In genomic region chr4:95638063-95638462, GRCm38 (mm10) we compare ENCODE assay signal across 16 mouse cellular contexts.
DNase-seq lines count a peak whose midpoint lies in the region; ATAC-seq and TF ChIP-seq lines count a peak whose summit lies in the region.
"Had no signal": no experiment of that assay in that cellular context is flagged by ENCODE, and none has a peak within 500 bp of the region (broad histone marks: within the 10 kb centered on the region; RNA-seq: fewer than 3 reads in every experiment).

No protein-coding gene starts in this region.

- ATAC-seq in forebrain, embryonic 16.5 days, result no peak
- ATAC-seq in forebrain, embryonic 12.5 days (ENCODE audit: low FRiP score), result no peak
- ATAC-seq in intestine, embryonic 14.5 days (replicated peaks; ENCODE audit: low FRiP score, low TSS enrichment, low read depth), result no peak
- ATAC-seq in intestine, postnatal 0 days, result no peak
- ATAC-seq in embryonic facial prominence, embryonic 15.5 days (ENCODE audit: insufficient number of reproducible peaks, low FRiP score, low TSS enrichment, low read depth), result no peak
- no peak for ATAC-seq in stomach, embryonic 14.5 days (ENCODE audit: insufficient number of reproducible peaks, insufficient read depth, low FRiP score, low read depth)
- ATAC-seq: midbrain, embryonic 15.5 days; Patski had no signal

- H3K4me3 ChIP-seq in forebrain, embryonic 16.5 days (replicated peaks; ENCODE audit: low read length), result no peak overlapping the region
- no peak overlapping the region for H3K4me3 ChIP-seq in forebrain, embryonic 12.5 days (replicated peaks)
- H3K4me3 ChIP-seq in intestine, embryonic 14.5 days (ENCODE audit: low read depth, low read length), result no peak overlapping the region
- no peak overlapping the region for H3K4me3 ChIP-seq in intestine, postnatal 0 days (ENCODE audit: low read depth, low read length)
- no peak overlapping the region for H3K4me3 ChIP-seq in embryonic facial prominence, embryonic 15.5 days (replicated peaks)
- no peak overlapping the region for H3K4me3 ChIP-seq in stomach, embryonic 14.5 days (ENCODE audit: low read depth, low read length)
- H3K4me3 ChIP-seq: limb, embryonic 12.5 days; midbrain, embryonic 15.5 days had no signal

- H3K27me3 ChIP-seq in forebrain, embryonic 16.5 days (replicated peaks; ENCODE audit: control insufficient read depth, insufficient read depth, low read length), result no peaks in the 10 kb centered on the region
- no peaks in the 10 kb centered on the region for H3K27me3 ChIP-seq in forebrain, embryonic 12.5 days
- H3K27me3 ChIP-seq in intestine, embryonic 14.5 days (replicated peaks; ENCODE audit: control insufficient read depth, insufficient read depth, low read length), result no peaks in the 10 kb centered on the region
- H3K27me3 ChIP-seq in intestine, postnatal 0 days (replicated peaks; ENCODE audit: control insufficient read depth, insufficient read depth, low read length), result no peaks in the 10 kb centered on the region
- H3K27me3 ChIP-seq in embryonic facial prominence, embryonic 15.5 days, result no peaks in the 10 kb centered on the region
- H3K27me3 ChIP-seq in stomach, embryonic 14.5 days (ENCODE audit: control insufficient read depth, insufficient read depth, low read length), result no peaks in the 10 kb centered on the region
- H3K27me3 ChIP-seq: limb, embryonic 12.5 days; midbrain, embryonic 15.5 days; Patski had no signal

- DNase-seq in intestine, embryonic 14.5 days (ENCODE audit: low spot score), result no peak
- no peak for DNase-seq in B cell, adult 2 months
- DNase-seq: embryo, embryonic 11 days; heart, postnatal 14 days; kidney, adult 9 months; layer of hippocampus, adult 9-11 months; right cerebral cortex, postnatal 25 days; thymus, postnatal 4 days had no signal

- H3K27ac ChIP-seq in forebrain, embryonic 16.5 days (ENCODE audit: low read length), result peak overlapping the region; percentile 43
- no peak overlapping the region for H3K27ac ChIP-seq in forebrain, embryonic 12.5 days
- peak overlapping the region; percentile 71 for H3K27ac ChIP-seq in intestine, embryonic 14.5 days (ENCODE audit: low read depth)
- H3K27ac ChIP-seq in intestine, postnatal 0 days (ENCODE audit: low read depth, low read length), result no peak overlapping the region
- peak overlapping the region; percentile 88 for H3K27ac ChIP-seq in embryonic facial prominence, embryonic 15.5 days (replicated peaks)
- H3K27ac ChIP-seq in stomach, embryonic 14.5 days (ENCODE audit: low read length), result peak overlapping the region; percentile 77; the same call in 1 of the 2 replicates
- H3K27ac ChIP-seq: midbrain, embryonic 15.5 days had no signal

- no peaks in the 10 kb centered on the region for H3K9me3 ChIP-seq in forebrain, embryonic 16.5 days (ENCODE audit: control insufficient read depth, low read length)
- H3K9me3 ChIP-seq in forebrain, embryonic 12.5 days, result no peaks in the 10 kb centered on the region
- no peaks in the 10 kb centered on the region for H3K9me3 ChIP-seq in intestine, embryonic 14.5 days (ENCODE audit: control insufficient read depth, low read length)
- no peaks in the 10 kb centered on the region for H3K9me3 ChIP-seq in intestine, postnatal 0 days (ENCODE audit: control insufficient read depth)
- H3K9me3 ChIP-seq in embryonic facial prominence, embryonic 15.5 days (replicated peaks), result no peaks in the 10 kb centered on the region
- H3K9me3 ChIP-seq in stomach, embryonic 14.5 days (ENCODE audit: control insufficient read depth, low read depth, low read length), result no peaks in the 10 kb centered on the region
- H3K9me3 ChIP-seq: limb, embryonic 12.5 days; midbrain, embryonic 15.5 days had no signal

- H3K4me1 ChIP-seq in forebrain, embryonic 16.5 days (replicated peaks; ENCODE audit: control insufficient read depth, insufficient read depth, low read length), result peaks cover 15% of the 10 kb centered on the region
- H3K4me1 ChIP-seq in forebrain, embryonic 12.5 days, result peaks cover 11% of the 10 kb centered on the region
- H3K4me1 ChIP-seq in intestine, embryonic 14.5 days (replicated peaks; ENCODE audit: control insufficient read depth, insufficient read depth, low read length), result peaks cover 8% of the 10 kb centered on the region; the same call in 1 of the 2 replicates
- peaks cover 4% of the 10 kb centered on the region for H3K4me1 ChIP-seq in intestine, postnatal 0 days (replicated peaks; ENCODE audit: control insufficient read depth, insufficient read depth, low read length)
- H3K4me1 ChIP-seq in embryonic facial prominence, embryonic 15.5 days, result peaks cover 18% of the 10 kb centered on the region
- peaks cover 4% of the 10 kb centered on the region; the same call in 1 of the 2 replicates for H3K4me1 ChIP-seq in stomach, embryonic 14.5 days (ENCODE audit: control insufficient read depth, insufficient read depth, low read length)

- no peak overlapping the region for H3K4me2 ChIP-seq in forebrain, embryonic 16.5 days (ENCODE audit: low read length)
- no peak overlapping the region for H3K4me2 ChIP-seq in forebrain, embryonic 12.5 days
- no peak overlapping the region for H3K4me2 ChIP-seq in intestine, embryonic 14.5 days (ENCODE audit: low read length)
- no peak overlapping the region for H3K4me2 ChIP-seq in intestine, postnatal 0 days (replicated peaks; ENCODE audit: low read depth)
- no peak overlapping the region for H3K4me2 ChIP-seq in embryonic facial prominence, embryonic 15.5 days (replicated peaks)
- no peak overlapping the region for H3K4me2 ChIP-seq in stomach, embryonic 14.5 days (replicated peaks; ENCODE audit: low read depth, low read length)
- H3K4me2 ChIP-seq: limb, embryonic 12.5 days; midbrain, embryonic 15.5 days had no signal

- no peak overlapping the region for H3K9ac ChIP-seq in forebrain, embryonic 16.5 days (replicated peaks; ENCODE audit: low read depth, low read length)
- no peak overlapping the region for H3K9ac ChIP-seq in forebrain, embryonic 12.5 days
- H3K9ac ChIP-seq in intestine, embryonic 14.5 days (ENCODE audit: low read length), result no peak overlapping the region
- H3K9ac ChIP-seq in intestine, postnatal 0 days (ENCODE audit: low read depth, low read length), result no peak overlapping the region
- no peak overlapping the region for H3K9ac ChIP-seq in embryonic facial prominence, embryonic 15.5 days
- no peak overlapping the region for H3K9ac ChIP-seq in stomach, embryonic 14.5 days (replicated peaks; ENCODE audit: low read depth, low read length)
- H3K9ac ChIP-seq: limb, embryonic 12.5 days; midbrain, embryonic 15.5 days had no signal

- WGBS in forebrain, embryonic 16.5 days, result 33% methylated on average over 3 of the region's 3 CpGs
- WGBS in forebrain, embryonic 12.5 days, result 53% methylated on average over 3 of the region's 3 CpGs
- WGBS in intestine, embryonic 14.5 days, result 75% methylated on average over 3 of the region's 3 CpGs
- 64% methylated on average over 3 of the region's 3 CpGs for WGBS in intestine, postnatal 0 days
- WGBS in embryonic facial prominence, embryonic 15.5 days, result 49% methylated on average over 3 of the region's 3 CpGs
- 68% methylated on average over 3 of the region's 3 CpGs for WGBS in stomach, embryonic 14.5 days

- TF ChIP-seq CTCF in intestine, postnatal 0 days (IDR thresholded peaks at IDR 0.05; ENCODE audit: low read depth), result no peak

- H3K36me3 ChIP-seq in forebrain, embryonic 16.5 days (ENCODE audit: control insufficient read depth, insufficient read depth), result no peaks in the 10 kb centered on the region
- no peaks in the 10 kb centered on the region for H3K36me3 ChIP-seq in forebrain, embryonic 12.5 days (replicated peaks)
- no peaks in the 10 kb centered on the region for H3K36me3 ChIP-seq in intestine, embryonic 14.5 days (ENCODE audit: control insufficient read depth, insufficient read depth, low read length)
- H3K36me3 ChIP-seq in intestine, postnatal 0 days (ENCODE audit: control insufficient read depth, insufficient read depth), result no peaks in the 10 kb centered on the region
- no peaks in the 10 kb centered on the region for H3K36me3 ChIP-seq in embryonic facial prominence, embryonic 15.5 days
- no peaks in the 10 kb centered on the region for H3K36me3 ChIP-seq in stomach, embryonic 14.5 days (ENCODE audit: control insufficient read depth, insufficient read depth, low read length)
- H3K36me3 ChIP-seq: limb, embryonic 12.5 days; midbrain, embryonic 15.5 days had no signal

Comparison
In these comparisons a context has a peak if more than half of its experiments do, and no peak if none do; other contexts are left out.
1. H3K27ac ChIP-seq: peak in forebrain, embryonic 16.5 days (single experiment), intestine, embryonic 14.5 days (single experiment), embryonic facial prominence, embryonic 15.5 days (single experiment) and stomach, embryonic 14.5 days (single experiment); none in forebrain, embryonic 12.5 days (single experiment) and intestine, postnatal 0 days (single experiment).